Mouse (Mus musculus): Measurements from ENCODE around the gene Ccn1.
A peak's percentile ranks its signal among the peaks of the same experiment; 100 is the strongest.

Ccn1 gene

GRCm38 (mm10) chr3:145649852-145650202 is at the start of gene Ccn1:
Ccn1 (minus strand) TSS chr3:145649981.
- peak; percentile 49 to 61 for DNase-seq (ENCODE audit: low spot score in 2 of 2)

- no peak for DNase-seq (ENCODE audit: low spot score in 2 of 2)
Measured at GRCm38 (mm10) chr3:145693361-145693760, 43.6 kb upstream of the Ccn1 start.

GRCm38 (mm10) chr3:145692037-145692436 is 42.3 kb upstream of the Ccn1 start:
- DNase-seq (ENCODE audit: low spot score in 2 of 2), result no peak

- DNase-seq (ENCODE audit: low spot score in 2 of 2), result no peak
Measured at GRCm38 (mm10) chr3:145691415-145691814, 41.6 kb upstream of the Ccn1 start.

GRCm38 (mm10) chr3:145689271-145689670 is 39.5 kb upstream of the Ccn1 start:
- DNase-seq (ENCODE audit: low spot score in 2 of 2), result no peak

- no peak for DNase-seq (ENCODE audit: low spot score in 2 of 2)
Measured at GRCm38 (mm10) chr3:145687836-145688235, 38.1 kb upstream of the Ccn1 start.

- no peak for DNase-seq (ENCODE audit: low spot score in 2 of 2)
Measured at GRCm38 (mm10) chr3:145684604-145685441, 35.0 kb upstream of the Ccn1 start.

GRCm38 (mm10) chr3:145684201-145684600 is 34.4 kb upstream of the Ccn1 start:
- no peak for DNase-seq (ENCODE audit: low spot score in 2 of 2)

- DNase-seq (ENCODE audit: low spot score in 2 of 2), result peak; percentile 25 to 27
Measured at GRCm38 (mm10) chr3:145681348-145681935, 31.7 kb upstream of the Ccn1 start.

- no peak for DNase-seq (ENCODE audit: low spot score in 2 of 2)
Measured at GRCm38 (mm10) chr3:145680686-145681085, 30.9 kb upstream of the Ccn1 start.

- no peak for DNase-seq (ENCODE audit: low spot score in 2 of 2)
Measured at GRCm38 (mm10) chr3:145676212-145676611, 26.4 kb upstream of the Ccn1 start.

- no peak for DNase-seq (ENCODE audit: low spot score in 2 of 2)
Measured at GRCm38 (mm10) chr3:145674815-145675214, 25.0 kb upstream of the Ccn1 start.

GRCm38 (mm10) chr3:145666383-145666782 is 16.6 kb upstream of the Ccn1 start:
- no peak for DNase-seq (ENCODE audit: low spot score in 2 of 2)

- DNase-seq (ENCODE audit: low spot score in 2 of 2), result no peak
Measured at GRCm38 (mm10) chr3:145656993-145657713, 7.4 kb upstream of the Ccn1 start.

GRCm38 (mm10) chr3:145654944-145655343 is 5.2 kb upstream of the Ccn1 start:
- DNase-seq (ENCODE audit: low spot score in 2 of 2), result no peak

- DNase-seq (ENCODE audit: low spot score in 2 of 2), result no peak
Measured at GRCm38 (mm10) chr3:145654028-145654427, 4.2 kb upstream of the Ccn1 start.

GRCm38 (mm10) chr3:145653191-145653940 is 3.6 kb upstream of the Ccn1 start:
- DNase-seq (ENCODE audit: low spot score in 2 of 2), result peak; percentile 46 to 63

GRCm38 (mm10) chr3:145652322-145653131 is 2.7 kb upstream of the Ccn1 start:
- no peak for DNase-seq (ENCODE audit: low spot score in 2 of 2)

- no peak for DNase-seq (ENCODE audit: low spot score in 2 of 2)
Measured at GRCm38 (mm10) chr3:145651978-145652321, 2.2 kb upstream of the Ccn1 start.

- no peak for DNase-seq (ENCODE audit: low spot score in 2 of 2)
Measured at GRCm38 (mm10) chr3:145651029-145651977, 1.5 kb upstream of the Ccn1 start.
